Comparison of ENCODE assay signal across 11 mouse cellular contexts in genomic region chr5:146330031-146330764, GRCm38 (mm10). TPM values are rescaled to one million over a fixed set of nuclear protein-coding genes. Genes with fewer than 3 reads are reported as not detected.
A peak's percentile ranks its signal among the peaks of the same experiment; 100 is the strongest.
DNase-seq lines count a peak whose midpoint lies in the region; ATAC-seq and TF ChIP-seq lines count a peak whose summit lies in the region.
"Had no signal": no experiment of that assay in that cellular context is flagged by ENCODE, and none has a peak within 500 bp of the region (broad histone marks: within the 10 kb centered on the region; RNA-seq: fewer than 3 reads in every experiment).

No protein-coding gene starts in this region.

- no peak overlapping the region for H3K4me3 ChIP-seq in limb, embryonic 11.5 days (ENCODE audit: low read depth, low read length)
- H3K4me3 ChIP-seq in limb, embryonic 10.5 days, result no peak overlapping the region
- no peak overlapping the region for H3K4me3 ChIP-seq in limb, embryonic 14.5 days (replicated peaks; ENCODE audit: low read length)
- H3K4me3 ChIP-seq: heart, embryonic 15.5 days; neural tube, embryonic 13.5 days had no signal

- no peaks in the 10 kb centered on the region for H3K4me1 ChIP-seq in limb, embryonic 11.5 days (ENCODE audit: control insufficient read depth, insufficient read depth, low read length)
- H3K4me1 ChIP-seq in limb, embryonic 10.5 days, result 0 out of 2 replicates have a peak, but pooled peaks cover 3% of the 10 kb centered on the region
- H3K4me1 ChIP-seq in limb, embryonic 14.5 days (ENCODE audit: control insufficient read depth, insufficient read depth, low read length), result no peaks in the 10 kb centered on the region
- H3K4me1 ChIP-seq: heart, embryonic 15.5 days had no signal

- H3K9me3 ChIP-seq in limb, embryonic 11.5 days (ENCODE audit: control insufficient read depth, low read length), result no peaks in the 10 kb centered on the region
- H3K9me3 ChIP-seq in limb, embryonic 10.5 days (replicated peaks), result no peaks in the 10 kb centered on the region
- H3K9me3 ChIP-seq in limb, embryonic 14.5 days (ENCODE audit: control insufficient read depth, low read length), result no peaks in the 10 kb centered on the region
- H3K9me3 ChIP-seq: heart, embryonic 15.5 days; neural tube, embryonic 13.5 days had no signal

- H3K4me2 ChIP-seq in limb, embryonic 11.5 days (ENCODE audit: low read depth, severe bottlenecking), result no peak overlapping the region
- H3K4me2 ChIP-seq in limb, embryonic 14.5 days (replicated peaks; ENCODE audit: low read depth, low read length, severe bottlenecking), result no peak overlapping the region
- H3K4me2 ChIP-seq: heart, embryonic 15.5 days; neural tube, embryonic 13.5 days had no signal

- no peaks in the 10 kb centered on the region for H3K36me3 ChIP-seq in limb, embryonic 11.5 days (ENCODE audit: control insufficient read depth, insufficient read depth, low read length)
- H3K36me3 ChIP-seq in limb, embryonic 10.5 days, result no peaks in the 10 kb centered on the region
- H3K36me3 ChIP-seq in limb, embryonic 14.5 days (ENCODE audit: control insufficient read depth, insufficient read depth, low read length), result no peaks in the 10 kb centered on the region
- H3K36me3 ChIP-seq: heart, embryonic 15.5 days; neural tube, embryonic 13.5 days had no signal

- H3K27ac ChIP-seq in limb, embryonic 11.5 days (replicated peaks; ENCODE audit: low read depth, low read length), result no peak overlapping the region
- no peak overlapping the region for H3K27ac ChIP-seq in limb, embryonic 10.5 days
- H3K27ac ChIP-seq in limb, embryonic 14.5 days (replicated peaks; ENCODE audit: low read depth, low read length), result no peak overlapping the region
- H3K27ac ChIP-seq: heart, embryonic 15.5 days; neural tube, embryonic 13.5 days had no signal

- intact Hi-C loops in gastrocnemius, postnatal 14 days (cut with DNase I; ENCODE audit: low total_unique reads), result no loop called here

- H3K27me3 ChIP-seq in limb, embryonic 11.5 days (ENCODE audit: control insufficient read depth, insufficient read depth, low read length), result no peaks in the 10 kb centered on the region
- no peaks in the 10 kb centered on the region for H3K27me3 ChIP-seq in limb, embryonic 10.5 days (ENCODE audit: low read depth, poor library complexity, severe bottlenecking)
- no peaks in the 10 kb centered on the region for H3K27me3 ChIP-seq in limb, embryonic 14.5 days (ENCODE audit: control insufficient read depth, insufficient read depth, low read length)
- H3K27me3 ChIP-seq: heart, embryonic 15.5 days; neural tube, embryonic 13.5 days had no signal

- ATAC-seq in limb, embryonic 11.5 days (ENCODE audit: insufficient number of reproducible peaks, low FRiP score, low TSS enrichment, low read depth), result no peak
- no peak for ATAC-seq in limb, embryonic 14.5 days (ENCODE audit: low FRiP score, low read depth)

- DNase-seq in adrenal gland, adult (ENCODE audit: inconsistent age in 2 of 2, low spot score in 1 of 2), result peak; percentile 36 to 80
- no peak for DNase-seq in adrenal gland, adult 8-10 months
- peak; percentile 49 for DNase-seq in limb, embryonic 11.5 days (ENCODE audit: low spot score)
- DNase-seq in limb, embryonic 10.5 days (ENCODE audit: low spot score), result no peak
- peak; percentile 77 for DNase-seq in brain, embryonic 14.5 days (ENCODE audit: low read depth)
- peak; percentile 32 for DNase-seq in gastrocnemius, postnatal 14 days
- DNase-seq in limb, embryonic 14.5 days (ENCODE audit: low spot score), result peak; percentile 59
- peak; percentile 85 for DNase-seq in retina, postnatal 1 day

- 48% methylated on average over 13 of the region's 13 CpGs for WGBS in limb, embryonic 11.5 days
- 44% methylated on average over 13 of the region's 13 CpGs for WGBS in limb, embryonic 10.5 days
- WGBS in limb, embryonic 14.5 days, result 41% methylated on average over 13 of the region's 13 CpGs

- TF ChIP-seq POLR2A in brain, embryonic 14.5 days (IDR thresholded peaks at IDR 0.05; ENCODE audit: borderline replicate concordance, extremely low read depth, insufficient read depth, insufficient read length, poor library complexity, severe bottlenecking), result no peak
- TF ChIP-seq POLR2A in limb, embryonic 14.5 days (IDR thresholded peaks at IDR 0.05; ENCODE audit: borderline replicate concordance, extremely low read depth, insufficient read depth, insufficient read length), result no peak

- TF ChIP-seq CTCF in brain, embryonic 14.5 days (IDR thresholded peaks at IDR 0.05; ENCODE audit: borderline replicate concordance, extremely low read depth, insufficient read depth, insufficient read length), result peak; percentile 75

- H3K9ac ChIP-seq in limb, embryonic 11.5 days (ENCODE audit: low read length), result no peak overlapping the region
- H3K9ac ChIP-seq in limb, embryonic 14.5 days (ENCODE audit: low read depth, low read length, severe bottlenecking), result no peak overlapping the region
- H3K9ac ChIP-seq: heart, embryonic 15.5 days; neural tube, embryonic 13.5 days had no signal

RNA-seq across cellular contexts. Expression of gene Wasf3, which starts 54.6 kb away (rescaled TPM):
- total RNA-seq in adrenal gland, adult 8-10 months (2022), result 10 to 100 TPM; 23.8 to 26.9 (median 25.3) TPM
- polyA plus RNA-seq in limb, embryonic 11.5 days (2014; fragmentation: Nextera tagmentation; extraction: Ambion mirVana), result 2.7 and 2.9 TPM in 2 replicates
- 4.1 and 4.8 TPM in 2 replicates for polyA plus RNA-seq in limb, embryonic 10.5 days (2016; fragmentation: Nextera tagmentation; extraction: Ambion mirVana)
- polyA plus RNA-seq in brain, embryonic 14.5 days (2012; rRNA removed), result 19.8 and 35.7 TPM in 2 replicates
- 1 to 10 TPM; 1.2 TPM for total RNA-seq in gastrocnemius, postnatal 14 days (2021)
- 10.8 and 12.4 TPM in 2 replicates for polyA plus RNA-seq in limb, embryonic 14.5 days (2012; rRNA removed)
- 1.4 and 2.2 TPM in 2 replicates for polyA plus RNA-seq in limb, embryonic 14.5 days (2014; fragmentation: Nextera tagmentation; extraction: Ambion mirVana)
- polyA plus RNA-seq: C2C12 had no signal

Comparison
In these comparisons a context has a peak if more than half of its experiments do, and no peak if none do; other contexts are left out.
1. DNase-seq: peak in adrenal gland, adult (2 of 2), limb, embryonic 11.5 days (single experiment), brain, embryonic 14.5 days (single experiment), gastrocnemius, postnatal 14 days (single experiment), limb, embryonic 14.5 days (single experiment) and retina, postnatal 1 day (single experiment); none in adrenal gland, adult 8-10 months (single experiment) and limb, embryonic 10.5 days (single experiment).